Mouse (Mus musculus) cerebellum, adult 2 months (tissue): ENCODE results near the gene Synm.

Experiments
- CTCF ChIP-seq: fragments of 200-500 bp; IDR thresholded peaks from 2 replicates; pipeline ENCODE4 v1.5.1; 2011; ENCODE audit warnings: low read depth, mild to moderate bottlenecking, control low read depth, low read length, moderate library complexity, borderline replicate concordance; ENCODE audit not compliant: insufficient read depth
- POLR2A ChIP-seq: fragments of 200-500 bp; IDR thresholded peaks from 2 replicates; pipeline ENCODE4 v1.6.1; 2011; ENCODE audit warnings: low read length, control low read depth, borderline replicate concordance; ENCODE audit not compliant: insufficient read depth

DNA sequence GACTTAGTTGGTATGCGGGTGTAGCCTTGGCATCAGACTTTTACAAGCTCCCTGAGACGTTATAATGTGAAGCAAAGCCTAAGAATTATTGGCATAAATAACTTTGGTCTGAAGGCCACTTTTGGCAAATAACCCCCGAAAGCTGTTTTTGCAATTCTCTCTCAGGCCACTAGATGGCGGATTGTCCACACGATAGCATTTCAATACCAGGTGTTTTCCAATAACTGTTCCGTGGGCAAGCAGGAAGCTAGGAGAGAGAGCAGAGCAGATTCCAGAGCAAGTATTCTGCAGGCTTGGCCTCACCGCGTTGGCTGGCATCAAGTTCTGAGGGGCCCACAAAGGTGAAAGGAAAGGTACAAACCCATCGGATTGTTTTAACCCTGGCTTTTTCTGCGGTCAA is 29.2 kb upstream of the Synm start:
- TF ChIP-seq CTCF, result peak; percentile 74
- TF ChIP-seq POLR2A, result no peak
